Mouse (Mus musculus) MEL-GATA-1-ER (cell line): ENCODE measurements around the gene Dcaf12l2.

Source experiments
- DNase-seq: peaks from one replicate; pipeline ENCODE4 v3.0.0-alpha.2; 2012; ENCODE audit warnings: low read depth; ENCODE audit errors: extremely low read depth

The Dcaf12l2 gene

DNA sequence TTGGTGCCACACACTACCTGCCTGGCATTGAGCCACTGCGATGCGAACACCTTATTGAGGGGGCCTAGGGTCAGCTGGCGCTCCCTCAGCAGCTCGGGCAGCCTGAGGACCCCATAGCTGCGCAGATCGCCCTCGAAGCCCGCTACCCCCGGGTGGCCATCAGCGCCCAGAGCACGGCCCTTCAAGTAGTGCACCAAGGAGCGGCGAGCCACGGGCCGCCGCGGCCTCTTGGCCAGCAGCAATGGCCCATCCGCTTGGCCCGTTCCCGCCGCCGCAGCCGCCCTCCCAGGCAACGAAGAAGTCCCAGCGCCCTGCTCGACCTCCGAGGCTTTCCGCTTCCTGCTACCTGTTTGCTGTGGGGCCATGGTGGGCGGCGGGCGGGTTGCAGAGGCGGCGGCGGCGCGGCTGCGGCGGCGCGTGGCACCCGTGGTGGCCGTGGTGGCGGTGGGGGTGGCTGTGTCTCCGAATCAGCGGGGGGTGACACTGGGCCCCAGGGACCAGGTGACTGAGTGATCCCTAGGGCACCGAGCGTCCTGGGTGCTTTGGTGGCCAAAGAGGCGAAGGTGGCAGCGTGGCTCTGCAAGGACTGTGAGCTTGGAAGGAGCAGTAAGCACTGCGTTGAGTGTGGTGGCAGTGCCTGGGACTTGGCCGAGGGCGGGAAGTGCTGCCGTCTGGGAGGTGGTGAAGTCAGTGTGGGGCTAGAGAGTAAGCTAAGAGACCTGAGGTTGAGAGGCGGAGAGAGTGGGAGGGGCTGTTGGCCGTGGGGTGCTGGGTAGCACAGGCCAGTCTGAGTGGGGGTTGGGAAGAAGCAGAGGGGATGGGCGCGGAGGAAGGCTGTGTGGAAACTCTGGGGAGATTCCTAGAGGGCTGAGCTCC lies at the start of gene Dcaf12l2:
Gene Dcaf12l2 (minus strand): TSS at position 697 of the 876 bp plus-strand sequence.
- no peak for DNase-seq

DNA sequence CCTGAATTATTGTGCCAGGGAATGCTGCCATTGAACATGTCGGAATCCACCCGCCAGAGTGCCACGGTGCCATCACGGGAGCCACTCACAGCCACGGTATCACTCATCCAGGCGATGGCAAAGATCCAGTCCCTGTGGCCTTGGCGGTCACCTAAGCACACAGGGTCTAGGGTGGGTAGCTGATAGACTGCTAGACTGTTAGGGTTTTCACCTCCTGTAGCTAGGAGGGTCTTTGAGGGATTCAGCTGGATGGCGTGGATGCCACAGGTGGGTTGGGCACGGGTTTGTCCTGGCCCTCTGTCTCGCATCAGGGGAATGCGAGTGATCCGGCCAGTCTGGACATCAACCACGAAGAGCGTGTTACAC lies 879 bp downstream of the Dcaf12l2 start:
- no peak for DNase-seq
